Mouse (Mus musculus): ENCODE results near the gene Heatr4.

DNA sequence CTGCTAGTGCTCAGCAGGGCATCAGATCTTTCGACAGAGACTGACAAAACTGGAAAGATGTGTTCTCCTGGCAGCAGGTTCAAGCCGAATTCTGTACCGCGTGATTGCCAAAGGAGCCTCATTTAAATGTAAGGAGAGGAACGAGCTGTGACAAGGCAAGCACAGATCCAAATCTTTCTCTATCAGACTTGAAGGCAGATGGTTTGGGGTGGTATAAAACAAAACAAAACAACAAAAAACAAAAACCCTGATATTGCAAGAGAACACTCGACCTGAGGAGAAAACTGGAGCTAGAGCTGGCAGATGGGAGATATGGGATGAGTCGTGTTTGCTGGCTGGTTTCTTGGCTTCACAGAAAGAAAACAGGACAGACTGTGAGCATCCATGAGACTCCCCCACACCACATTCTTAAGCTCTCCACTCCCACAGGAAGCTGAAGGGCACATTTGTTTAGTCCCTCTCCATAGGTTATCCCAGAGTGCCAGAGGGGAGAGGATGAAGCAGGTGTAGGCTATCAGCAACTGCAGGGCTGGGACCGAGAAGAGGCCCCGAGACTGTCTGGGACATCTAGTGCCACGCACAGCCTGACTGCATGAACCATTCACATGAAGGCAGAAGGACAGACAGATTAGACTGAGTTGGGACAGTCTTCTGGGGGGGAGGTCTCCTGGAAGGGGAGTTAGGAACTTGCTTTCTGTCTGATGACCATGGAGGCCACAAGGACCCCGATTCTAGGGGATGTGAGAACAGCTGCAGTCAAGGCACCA lies 13.9 kb upstream of the Heatr4 start:
- no peak for TF ChIP-seq GATA1 (IDR thresholded peaks at IDR 0.05; ENCODE audit: borderline replicate concordance, low read length)
- no peak for TF ChIP-seq FLI1 (IDR thresholded peaks at IDR 0.05; ENCODE audit: low read length)

Measured in megakaryocyte, embryonic 14.5 days (primary cell).